Mouse (Mus musculus): ENCODE measurements around the gene Akirin2. TPM values are rescaled to one million over a fixed set of nuclear protein-coding genes. Genes with fewer than 3 reads are reported as not detected.

Akirin2 gene
- polyA plus RNA-seq, 1 experiment from 2014 or later, result 102 TPM

DNA sequence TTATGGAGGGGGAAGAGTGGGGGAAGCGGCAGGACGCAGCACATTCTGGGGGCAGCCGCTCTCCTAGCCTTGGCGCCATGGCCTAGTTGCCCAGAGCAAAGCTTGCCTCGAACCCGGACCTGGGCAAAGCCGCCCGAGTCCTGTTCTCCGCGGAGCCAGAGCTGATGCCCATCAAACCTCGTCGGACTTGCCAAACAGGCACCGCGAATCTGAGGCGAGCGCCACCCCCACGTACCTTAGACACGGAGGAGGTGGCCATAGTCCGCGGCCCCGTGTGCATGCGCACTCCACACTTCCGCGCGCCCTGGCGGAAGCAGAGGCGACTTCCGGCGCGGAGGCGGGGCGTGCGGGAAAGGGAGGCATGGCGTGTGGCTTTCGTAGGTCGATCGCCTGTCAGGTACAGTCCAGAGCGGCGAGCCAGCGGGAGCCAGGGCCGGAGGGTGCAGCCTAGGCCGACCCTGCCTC, 63.9 kb downstream of the Akirin2 start, which contains the start of the genes Orc3 and Rars2:
TSS of gene Orc3 (minus strand) at position 315 of the 465 bp plus-strand sequence.
TSS of gene Rars2 (plus strand) at position 328 of the 465 bp plus-strand sequence.
- Histone ChIP-seq H3K4me1 (ENCODE audit: control insufficient read depth, insufficient read depth, low read length) (peaks cover 22% of the 10 kb centered on the region), H3K4me3 (replicated peaks; ENCODE audit: low read depth, low read length) (peak within 1 kb of the TSS; percentile 80), H3K27me3 (ENCODE audit: control insufficient read depth, insufficient read depth, low read length) (no peaks in the 10 kb centered on the region), H3K36me3 (ENCODE audit: control insufficient read depth, insufficient read depth, low read length) (peaks cover 4% of the 10 kb centered on the region), H3K27ac (replicated peaks; ENCODE audit: low read depth, low read length) (peak within 1 kb of the TSS; percentile 91), H3K9ac (replicated peaks; ENCODE audit: low read length) (peak within 1 kb of the TSS; percentile 82), H3K4me2 (ENCODE audit: low read length) (peak within 1 kb of the TSS; percentile 87), H3K9me3 (ENCODE audit: control insufficient read depth, low read length) (no peaks in the 10 kb centered on the region)
- DNase-seq (peak; percentile 96), ATAC-seq (ENCODE audit: low FRiP score, low TSS enrichment) (peak; percentile 98)
- WGBS, result under 1% methylated on average over 42 of the region's 42 CpGs

DNA sequence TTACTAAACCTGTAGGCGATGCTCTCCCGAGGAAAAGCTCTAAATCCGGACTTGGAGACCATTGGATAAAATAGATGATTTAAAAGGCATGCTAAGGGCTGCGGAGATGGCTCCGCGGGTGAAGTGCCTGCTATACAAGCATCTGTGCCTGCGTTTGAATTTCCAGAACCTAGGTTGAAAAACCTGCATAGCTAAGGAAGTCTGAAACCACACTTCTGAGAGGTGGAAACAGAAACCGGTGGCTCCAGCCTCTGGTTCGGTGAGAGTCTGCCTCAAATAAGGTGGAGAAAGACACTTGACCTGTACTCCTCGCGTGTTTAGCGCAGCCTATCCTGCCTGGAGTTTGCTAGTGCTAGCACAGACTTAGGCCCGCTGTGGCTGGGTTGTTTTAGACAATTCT, 64.6 kb downstream of the Akirin2 start:
- H3K4me2 ChIP-seq (ENCODE audit: low read length), result peak overlapping the region; percentile 87
- no peaks in the 10 kb centered on the region for H3K9me3 ChIP-seq (ENCODE audit: control insufficient read depth, low read length)
- DNase-seq (peak; percentile 49), ATAC-seq (ENCODE audit: low FRiP score, low TSS enrichment) (peak; percentile 35; the same call in 1 of the 2 replicates)
- 0 out of 2 replicates have a peak, but pooled peaks cover 2% of the 10 kb centered on the region for H3K36me3 ChIP-seq (ENCODE audit: control insufficient read depth, insufficient read depth, low read length)
- peaks cover 22% of the 10 kb centered on the region for H3K4me1 ChIP-seq (ENCODE audit: control insufficient read depth, insufficient read depth, low read length)
- peak overlapping the region; percentile 80 for H3K4me3 ChIP-seq (replicated peaks; ENCODE audit: low read depth, low read length)
- H3K27ac ChIP-seq (replicated peaks; ENCODE audit: low read depth, low read length), result peak overlapping the region; percentile 91
- no peaks in the 10 kb centered on the region for H3K27me3 ChIP-seq (ENCODE audit: control insufficient read depth, insufficient read depth, low read length)
- 2% methylated on average over 13 of the region's 13 CpGs for WGBS
- peak overlapping the region; percentile 82 for H3K9ac ChIP-seq (replicated peaks; ENCODE audit: low read length)

DNA sequence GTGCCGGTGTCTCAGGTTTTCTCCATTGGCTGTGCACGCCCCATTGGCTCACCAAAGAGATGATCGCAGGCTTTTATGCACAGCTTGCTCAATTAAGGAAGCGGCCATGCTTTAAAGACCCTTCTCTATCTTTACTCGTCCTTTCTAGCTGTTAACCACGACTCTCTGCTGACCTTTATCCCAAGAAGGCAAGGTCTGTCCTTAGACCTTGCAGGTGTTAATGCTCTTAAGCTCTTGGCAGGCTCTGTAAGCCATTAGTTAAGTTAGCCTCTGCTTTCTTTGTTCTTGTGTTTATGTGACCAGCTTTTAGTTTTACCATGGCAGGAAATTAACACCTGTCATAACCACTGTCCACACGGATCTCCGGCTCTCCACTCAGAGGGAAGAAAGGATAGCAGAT, 65.4 kb downstream of the Akirin2 start:
- Histone ChIP-seq H3K27ac (replicated peaks; ENCODE audit: low read depth, low read length) (no peak overlapping the region), H3K4me3 (replicated peaks; ENCODE audit: low read depth, low read length) (peak overlapping the region; percentile 80), H3K4me2 (ENCODE audit: low read length) (peak overlapping the region; percentile 87), H3K27me3 (ENCODE audit: control insufficient read depth, insufficient read depth, low read length) (no peaks in the 10 kb centered on the region), H3K4me1 (ENCODE audit: control insufficient read depth, insufficient read depth, low read length) (peaks cover 22% of the 10 kb centered on the region), H3K36me3 (ENCODE audit: control insufficient read depth, insufficient read depth, low read length) (0 out of 2 replicates have a peak, but pooled peaks cover 3% of the 10 kb centered on the region), H3K9me3 (ENCODE audit: control insufficient read depth, low read length) (no peaks in the 10 kb centered on the region), H3K9ac (replicated peaks; ENCODE audit: low read length) (peak overlapping the region; percentile 82; the same call in 1 of the 2 replicates)
- DNase-seq (no peak), ATAC-seq (ENCODE audit: low FRiP score, low TSS enrichment) (no peak)
- 47% methylated on average over 8 of the region's 8 CpGs for WGBS

Other genes with a start within 250 kb of the Akirin2 start
- gene Orc3, start 64.0 kb downstream of the Akirin2 start, polyA plus RNA-seq (2014; fragmentation: Nextera tagmentation; extraction: Ambion mirVana), result 95.2 and 118 TPM in 2 replicates
- 48.2 and 59.5 TPM in 2 replicates for gene Rars2, start 64.0 kb downstream of the Akirin2 start, polyA plus RNA-seq (2014; fragmentation: Nextera tagmentation; extraction: Ambion mirVana)
- 40.2 and 41.8 TPM in 2 replicates for gene Slc35a1, start 136.5 kb downstream of the Akirin2 start, polyA plus RNA-seq (2014; fragmentation: Nextera tagmentation; extraction: Ambion mirVana)
- 1.4 and 1.7 TPM in 2 replicates for gene Cfap206, start 179.3 kb downstream of the Akirin2 start, polyA plus RNA-seq (2014; fragmentation: Nextera tagmentation; extraction: Ambion mirVana)
- gene Gm136, start 205.3 kb downstream of the Akirin2 start, polyA plus RNA-seq (2014; fragmentation: Nextera tagmentation; extraction: Ambion mirVana), result not detected in 2 replicates
- 50.9 and 56.0 TPM in 2 replicates for gene Smim8, start 227.5 kb downstream of the Akirin2 start, polyA plus RNA-seq (2014; fragmentation: Nextera tagmentation; extraction: Ambion mirVana)